In genomic region chr12:5073191-5073590, GRCm38 (mm10) we compare ENCODE assay signal across 20 mouse cellular contexts.
DNase-seq lines count a peak whose midpoint lies in the region; ATAC-seq lines count a peak whose summit lies in the region.
"Had no signal": no experiment of that assay in that cellular context is flagged by ENCODE, and none has a peak within 500 bp of the region (broad histone marks: within the 10 kb centered on the region; RNA-seq: fewer than 3 reads in every experiment).

No protein-coding gene starts in this region.

- no peak for ATAC-seq in kidney, embryonic 16.5 days (ENCODE audit: low FRiP score, low TSS enrichment)
- ATAC-seq: inflammation-experienced regulatory T-cells, adult 6 months; lung, postnatal 0 days; midbrain, embryonic 15.5 days had no signal

- DNase-seq in heart, adult 11 months: peak; percentile 92
- no peak for DNase-seq in heart, embryonic 10.5 days (ENCODE audit: low spot score)
- DNase-seq in right cerebral cortex, adult 2 months (ENCODE audit: low spot score in 2 of 2): peak; percentile 47
- no peak for DNase-seq in right cerebral cortex, postnatal 4 days
- peak; percentile 11 to 49 for DNase-seq in heart, postnatal 10 days
- peak; percentile 66 for DNase-seq in telencephalon, adult 2 months (ENCODE audit: low read depth, low spot score)
- no peak for DNase-seq in spleen, adult 12 weeks (ENCODE audit: low spot score)
- DNase-seq: cerebellum, adult 9-11 months; gastrocnemius, postnatal 14 days; kidney, adult 8-10 months; retina, postnatal 1 day; thymus, postnatal 4 days had no signal

- no peak overlapping the region for H3K4me2 ChIP-seq in kidney, embryonic 16.5 days (replicated peaks; ENCODE audit: low read depth, low read length)
- H3K4me2 ChIP-seq: forebrain, embryonic 12.5 days; hindbrain, embryonic 12.5 days; limb, embryonic 13.5 days; midbrain, embryonic 15.5 days had no signal

- no peaks in the 10 kb centered on the region for H3K9me3 ChIP-seq in heart, embryonic 10.5 days
- H3K9me3 ChIP-seq in kidney, embryonic 16.5 days (ENCODE audit: low read length): no peaks in the 10 kb centered on the region
- H3K9me3 ChIP-seq: forebrain, embryonic 12.5 days; hindbrain, embryonic 12.5 days; limb, embryonic 13.5 days; midbrain, embryonic 15.5 days had no signal

- H3K4me3 ChIP-seq in heart, embryonic 10.5 days: no peak overlapping the region
- H3K4me3 ChIP-seq in kidney, embryonic 16.5 days (ENCODE audit: low read length): no peak overlapping the region
- H3K4me3 ChIP-seq: forebrain, embryonic 12.5 days; hindbrain, embryonic 12.5 days; limb, embryonic 13.5 days; midbrain, embryonic 15.5 days had no signal

- no peaks in the 10 kb centered on the region for H3K4me1 ChIP-seq in heart, embryonic 10.5 days
- no peaks in the 10 kb centered on the region for H3K4me1 ChIP-seq in kidney, embryonic 16.5 days (ENCODE audit: insufficient read depth, low read length)
- H3K4me1 ChIP-seq: forebrain, embryonic 12.5 days; hindbrain, embryonic 12.5 days; limb, embryonic 13.5 days; midbrain, embryonic 15.5 days had no signal

- intact Hi-C loops in heart, postnatal 10 days (cut with DNase I): no loop called here

- H3K27me3 ChIP-seq in heart, embryonic 10.5 days (ENCODE audit: insufficient read depth, poor library complexity, severe bottlenecking): no peaks in the 10 kb centered on the region
- H3K27me3 ChIP-seq in kidney, embryonic 16.5 days (ENCODE audit: insufficient read depth, low read length): no peaks in the 10 kb centered on the region
- H3K27me3 ChIP-seq: forebrain, embryonic 12.5 days; hindbrain, embryonic 12.5 days; limb, embryonic 13.5 days; midbrain, embryonic 15.5 days had no signal

- no peak overlapping the region for H3K27ac ChIP-seq in heart, embryonic 10.5 days
- no peak overlapping the region for H3K27ac ChIP-seq in kidney, embryonic 16.5 days (ENCODE audit: low read length)
- H3K27ac ChIP-seq: forebrain, embryonic 12.5 days; hindbrain, embryonic 12.5 days; limb, embryonic 13.5 days; liver, embryonic 14.5 days; midbrain, embryonic 15.5 days had no signal

- H3K9ac ChIP-seq in kidney, embryonic 16.5 days (replicated peaks; ENCODE audit: low read length): no peak overlapping the region
- H3K9ac ChIP-seq: forebrain, embryonic 12.5 days; hindbrain, embryonic 12.5 days; limb, embryonic 13.5 days; liver, embryonic 14.5 days; midbrain, embryonic 15.5 days had no signal

- 65% methylated on average over 12 of the region's 12 CpGs for WGBS in heart, embryonic 10.5 days
- 67% methylated on average over 12 of the region's 12 CpGs for WGBS in kidney, embryonic 16.5 days

- no peaks in the 10 kb centered on the region for H3K36me3 ChIP-seq in heart, embryonic 10.5 days
- no peaks in the 10 kb centered on the region for H3K36me3 ChIP-seq in kidney, embryonic 16.5 days (ENCODE audit: insufficient read depth, low read length)
- H3K36me3 ChIP-seq: forebrain, embryonic 12.5 days; hindbrain, embryonic 12.5 days; limb, embryonic 13.5 days; midbrain, embryonic 15.5 days had no signal

Comparison
In these comparisons a context has a peak if more than half of its experiments do, and no peak if none do; other contexts are left out.
1. DNase-seq: peak in heart, adult 11 months (single experiment), right cerebral cortex, adult 2 months (2 of 2), heart, postnatal 10 days (2 of 2) and telencephalon, adult 2 months (single experiment); none in heart, embryonic 10.5 days (single experiment), right cerebral cortex, postnatal 4 days (single experiment) and spleen, adult 12 weeks (single experiment).